Mouse (Mus musculus): ENCODE data around the gene Zc3h7b. TPM values are rescaled to one million over a fixed set of nuclear protein-coding genes. Genes with fewer than 3 reads are reported as not detected.
A peak's percentile ranks its signal among the peaks of the same experiment; 100 is the strongest.
"Not testable (repeated sequence)": the region's sequence is repeated elsewhere in the genome, so short reads cannot be mapped to it uniquely, and the experiment has no call there.

Zc3h7b gene
- polyA plus RNA-seq, 1 experiment from 2014 or later = 50.3 TPM

GRCm38 (mm10) chr15:81718336-81719138 is 26.3 kb upstream of the Zc3h7b start:
- Histone ChIP-seq H3K9me3 (no peaks in the 10 kb centered on the region), H3K27me3 (replicated peaks; ENCODE audit: low read depth, poor library complexity, severe bottlenecking) (no peaks in the 10 kb centered on the region), H3K27ac (replicated peaks) (no peak overlapping the region), H3K36me3 (replicated peaks) (peaks cover 95% of the 10 kb centered on the region), H3K4me1 (no peaks in the 10 kb centered on the region), H3K4me3 (no peak overlapping the region)
- DNase-seq (ENCODE audit: low spot score) = no peak
- 92% methylated on average over 9 of the region's 9 CpGs for WGBS

- H3K9me3 ChIP-seq = no peaks in the 10 kb centered on the region
- WGBS = 93% methylated on average over 6 of the region's 6 CpGs
- peaks cover 95% of the 10 kb centered on the region for H3K36me3 ChIP-seq (replicated peaks)
- H3K4me1 ChIP-seq = no peaks in the 10 kb centered on the region
- H3K4me3 ChIP-seq = no peak overlapping the region
- no peaks in the 10 kb centered on the region for H3K27me3 ChIP-seq (replicated peaks; ENCODE audit: low read depth, poor library complexity, severe bottlenecking)
- DNase-seq (ENCODE audit: low spot score) = no peak
- H3K27ac ChIP-seq (replicated peaks) = no peak overlapping the region
These were observed 25.7 kb upstream of the Zc3h7b start for GRCm38 (mm10) chr15:81719139-81719531.

- Histone ChIP-seq H3K36me3 (replicated peaks) (peaks cover 95% of the 10 kb centered on the region), H3K4me3 (no peak overlapping the region), H3K4me1 (0 out of 2 replicates have a peak, but pooled peaks cover 3% of the 10 kb centered on the region), H3K9me3 (no peaks in the 10 kb centered on the region), H3K27ac (replicated peaks) (no peak overlapping the region), H3K27me3 (replicated peaks; ENCODE audit: low read depth, poor library complexity, severe bottlenecking) (no peaks in the 10 kb centered on the region)
- no peak for DNase-seq (ENCODE audit: low spot score)
- WGBS = 96% methylated on average over 5 of the region's 5 CpGs
These were observed 22.5 kb upstream of the Zc3h7b start for GRCm38 (mm10) chr15:81722361-81722760.

- H3K4me3 ChIP-seq = no peak overlapping the region
- H3K27me3 ChIP-seq (replicated peaks; ENCODE audit: low read depth, poor library complexity, severe bottlenecking) = no peaks in the 10 kb centered on the region
- H3K36me3 ChIP-seq (replicated peaks) = peaks cover 85% of the 10 kb centered on the region
- DNase-seq (ENCODE audit: low spot score) = no peak
- 91% methylated on average over 11 of the region's 11 CpGs for WGBS
- peaks cover 15% of the 10 kb centered on the region for H3K4me1 ChIP-seq
- no peak overlapping the region for H3K27ac ChIP-seq (replicated peaks)
- H3K9me3 ChIP-seq = no peaks in the 10 kb centered on the region
These were observed 21.2 kb upstream of the Zc3h7b start for GRCm38 (mm10) chr15:81723653-81724052.

- WGBS = 97% methylated on average over 8 of the region's 8 CpGs
- Histone ChIP-seq H3K4me1 (peaks cover 19% of the 10 kb centered on the region), H3K27ac (replicated peaks) (no peak overlapping the region), H3K27me3 (replicated peaks; ENCODE audit: low read depth, poor library complexity, severe bottlenecking) (no peaks in the 10 kb centered on the region), H3K4me3 (no peak overlapping the region), H3K9me3 (no peaks in the 10 kb centered on the region), H3K36me3 (replicated peaks) (peaks cover 62% of the 10 kb centered on the region)
- no peak for DNase-seq (ENCODE audit: low spot score)
These were observed 18.9 kb upstream of the Zc3h7b start for GRCm38 (mm10) chr15:81725965-81726364.

GRCm38 (mm10) chr15:81729241-81729791 is 15.5 kb upstream of the Zc3h7b start:
- Histone ChIP-seq H3K36me3 (replicated peaks) (peaks cover 29% of the 10 kb centered on the region), H3K27me3 (replicated peaks; ENCODE audit: low read depth, poor library complexity, severe bottlenecking) (no peaks in the 10 kb centered on the region), H3K4me3 (peak overlapping the region; percentile 100), H3K4me1 (peaks cover 19% of the 10 kb centered on the region), H3K9me3 (no peaks in the 10 kb centered on the region), H3K27ac (replicated peaks) (peak overlapping the region; percentile 95)
- under 1% methylated on average over 49 of the region's 49 CpGs for WGBS
- DNase-seq (ENCODE audit: low spot score) = peak; percentile 32

- H3K27me3 ChIP-seq (replicated peaks; ENCODE audit: low read depth, poor library complexity, severe bottlenecking) = no peaks in the 10 kb centered on the region
- 6% methylated on average over 41 of the region's 41 CpGs for WGBS
- peak overlapping the region; percentile 100 for H3K4me3 ChIP-seq
- peaks cover 19% of the 10 kb centered on the region for H3K4me1 ChIP-seq
- H3K9me3 ChIP-seq = no peaks in the 10 kb centered on the region
- H3K36me3 ChIP-seq (replicated peaks) = peaks cover 22% of the 10 kb centered on the region
- H3K27ac ChIP-seq (replicated peaks) = peak overlapping the region; percentile 95
- peak; percentile 99 for DNase-seq (ENCODE audit: low spot score)
These were observed 14.8 kb upstream of the Zc3h7b start for GRCm38 (mm10) chr15:81729792-81730635.

- no peak for DNase-seq (ENCODE audit: low spot score)
- Histone ChIP-seq H3K27me3 (replicated peaks; ENCODE audit: low read depth, poor library complexity, severe bottlenecking) (no peaks in the 10 kb centered on the region), H3K36me3 (replicated peaks) (no peaks in the 10 kb centered on the region), H3K9me3 (no peaks in the 10 kb centered on the region), H3K4me1 (no peaks in the 10 kb centered on the region), H3K4me3 (no peak overlapping the region), H3K27ac (replicated peaks) (no peak overlapping the region)
- WGBS = 59% methylated on average over 3 of the region's 3 CpGs
These were observed 9.8 kb upstream of the Zc3h7b start for GRCm38 (mm10) chr15:81735075-81735474.

- H3K4me3 ChIP-seq = no peak overlapping the region
These were observed 5.6 kb upstream of the Zc3h7b start for GRCm38 (mm10) chr15:81739296-81739695.

GRCm38 (mm10) chr15:81739924-81740323 is 4.9 kb upstream of the Zc3h7b start:
- Histone ChIP-seq H3K9me3 (no peaks in the 10 kb centered on the region), H3K4me3 (no peak overlapping the region), H3K27me3 (replicated peaks; ENCODE audit: low read depth, poor library complexity, severe bottlenecking) (no peaks in the 10 kb centered on the region), H3K27ac (replicated peaks) (no peak overlapping the region), H3K4me1 (peaks cover 5% of the 10 kb centered on the region), H3K36me3 (replicated peaks) (no peaks in the 10 kb centered on the region)
- WGBS = 11% methylated on average over 2 of the region's 2 CpGs
- DNase-seq (ENCODE audit: low spot score) = no peak

More at GRCm38 (mm10) chr15:81739296-81739695, 5.6 kb upstream of the Zc3h7b start:
- H3K9me3 ChIP-seq = no peaks in the 10 kb centered on the region
- DNase-seq (ENCODE audit: low spot score) = no peak
- peaks cover 2% of the 10 kb centered on the region for H3K4me1 ChIP-seq
- H3K36me3 ChIP-seq (replicated peaks) = no peaks in the 10 kb centered on the region
- H3K27ac ChIP-seq (replicated peaks) = no peak overlapping the region
- 82% methylated on average over 3 of the region's 3 CpGs for WGBS
- no peaks in the 10 kb centered on the region for H3K27me3 ChIP-seq (replicated peaks; ENCODE audit: low read depth, poor library complexity, severe bottlenecking)

- not testable (repeated sequence) for H3K9me3 ChIP-seq; H3K4me3 ChIP-seq; H3K36me3 ChIP-seq (replicated peaks); DNase-seq (ENCODE audit: low spot score); H3K27me3 ChIP-seq (replicated peaks; ENCODE audit: low read depth, poor library complexity, severe bottlenecking); H3K27ac ChIP-seq (replicated peaks)
- H3K4me1 ChIP-seq = peaks cover 16% of the 10 kb centered on the region
- WGBS = 40% methylated on average over 2 of the region's 2 CpGs
These were observed 2.5 kb upstream of the Zc3h7b start for GRCm38 (mm10) chr15:81742368-81742767.

- Histone ChIP-seq H3K27ac (replicated peaks) (peak overlapping the region; percentile 97), H3K27me3 (replicated peaks; ENCODE audit: low read depth, poor library complexity, severe bottlenecking) (no peaks in the 10 kb centered on the region), H3K36me3 (replicated peaks) (peaks cover 14% of the 10 kb centered on the region), H3K9me3 (no peaks in the 10 kb centered on the region), H3K4me3 (peak overlapping the region; percentile 86), H3K4me1 (peaks cover 29% of the 10 kb centered on the region)
- peak; percentile 86 for DNase-seq (ENCODE audit: low spot score)
- 0% methylated on average over 33 of the region's 33 CpGs for WGBS
These were observed 801 bp downstream of the Zc3h7b start for GRCm38 (mm10) chr15:81745601-81746114.
